Mouse (Mus musculus) Muller cell, postnatal 12 days (primary cell): ENCODE results near the gene Pde9a.

Experiments used
- DNase-seq: peaks from one replicate; pipeline ENCODE4 v3.0.0-alpha.2; 2015; ENCODE audit errors: inconsistent ontology term

Pde9a gene

GRCm38 (mm10) chr17:31432878-31433281 is 46.9 kb downstream of the Pde9a start:
- DNase-seq = no peak

- peak; percentile 56 for DNase-seq
Measured at GRCm38 (mm10) chr17:31433401-31433928, 47.5 kb downstream of the Pde9a start.

GRCm38 (mm10) chr17:31433978-31434797 is 48.2 kb downstream of the Pde9a start:
- peak; percentile 9 for DNase-seq

- DNase-seq = peak; percentile 23
Measured at GRCm38 (mm10) chr17:31434825-31435325, 48.9 kb downstream of the Pde9a start.

GRCm38 (mm10) chr17:31435934-31436813 is 50.2 kb downstream of the Pde9a start:
- no peak for DNase-seq

- no peak for DNase-seq
Measured at GRCm38 (mm10) chr17:31436814-31437406, 50.9 kb downstream of the Pde9a start.

GRCm38 (mm10) chr17:31437482-31437881 is 51.5 kb downstream of the Pde9a start:
- no peak for DNase-seq

- DNase-seq = no peak
Measured at GRCm38 (mm10) chr17:31439978-31440377, 54.0 kb downstream of the Pde9a start.

GRCm38 (mm10) chr17:31442513-31442912 is 56.5 kb downstream of the Pde9a start:
- no peak for DNase-seq

- DNase-seq = no peak
Measured at GRCm38 (mm10) chr17:31444251-31444650, 58.2 kb downstream of the Pde9a start.

GRCm38 (mm10) chr17:31445061-31445731 is 59.2 kb downstream of the Pde9a start:
- DNase-seq = no peak

- DNase-seq = no peak
Measured at GRCm38 (mm10) chr17:31447766-31448165, 61.8 kb downstream of the Pde9a start.

GRCm38 (mm10) chr17:31448519-31448918 is 62.5 kb downstream of the Pde9a start:
- DNase-seq = no peak

- no peak for DNase-seq
Measured at GRCm38 (mm10) chr17:31450206-31450605, 64.2 kb downstream of the Pde9a start.

GRCm38 (mm10) chr17:31451179-31451708 is 65.2 kb downstream of the Pde9a start:
- peak; percentile 58 for DNase-seq

GRCm38 (mm10) chr17:31452816-31453215 is 66.8 kb downstream of the Pde9a start:
- no peak for DNase-seq

- no peak for DNase-seq
Measured at GRCm38 (mm10) chr17:31453476-31453875, 67.5 kb downstream of the Pde9a start.

GRCm38 (mm10) chr17:31454056-31454455 is 68.0 kb downstream of the Pde9a start:
- DNase-seq = no peak

GRCm38 (mm10) chr17:31456723-31457567 is 70.9 kb downstream of the Pde9a start:
- DNase-seq = peak; percentile 21

GRCm38 (mm10) chr17:31460416-31460815 is 74.4 kb downstream of the Pde9a start:
- peak; percentile 74 for DNase-seq
